Mouse (Mus musculus) heart, embryonic 14.5 days (tissue): Measurements from ENCODE around the gene Ankrd33b. TPM values are rescaled to one million over a fixed set of nuclear protein-coding genes. Genes with fewer than 3 reads are reported as not detected.

ENCODE experiments used
- ATAC-seq: fragments of 200-750 bp; cut with Nextera tagmentation; 2 replicates; pipeline ENCODE4 v1.8.0; 2017; ENCODE audit warnings: low read depth, moderate TSS enrichment; ENCODE audit not compliant: insufficient number of reproducible peaks, insufficient read depth, low FRiP score
- H3K27ac ChIP-seq, 2 experiments: fragments of 200-500 bp in 1 of 2; fragments of 300-500 bp in 1 of 2; sonication (generic) in 1 of 2; replicated peaks in 1 of 2; 2 replicates each; pipeline ENCODE4 v1.5.1; 2012 to 2014; ENCODE audit warnings: low read depth in 2 of 2, low read length in 2 of 2, control low read depth in 1 of 2, mild to moderate bottlenecking in 1 of 2, mixed read lengths in 1 of 2; ENCODE audit not compliant: control insufficient read depth in 1 of 2, insufficient read depth in 1 of 2
- H3K27me3 ChIP-seq: fragments of 300-500 bp; sonication (generic); 2 replicates; pipeline ENCODE4 v1.6.1; 2014; ENCODE audit warnings: mild to moderate bottlenecking, low read length, control low read depth; ENCODE audit not compliant: control insufficient read depth, insufficient read depth
- H3K36me3 ChIP-seq: fragments of 300-500 bp; sonication (generic); 2 replicates; pipeline ENCODE4 v1.6.1; 2014; ENCODE audit warnings: mild to moderate bottlenecking, control low read depth, low read length, mixed read lengths; ENCODE audit not compliant: control insufficient read depth, insufficient read depth
- H3K4me1 ChIP-seq, 2 experiments: fragments of 200-500 bp in 1 of 2; fragments of 300-500 bp in 1 of 2; sonication (generic) in 1 of 2; 2 replicates each; pipeline ENCODE4 v1.6.1; 2012 to 2014; ENCODE audit warnings: low read length in 2 of 2, control low read depth in 1 of 2, mixed read lengths in 1 of 2; ENCODE audit not compliant: control insufficient read depth in 2 of 2, insufficient read depth in 2 of 2
- H3K4me2 ChIP-seq: fragments of 300-500 bp; sonication (generic); 2 replicates; pipeline ENCODE4 v1.6.1; 2014; ENCODE audit warnings: mild to moderate bottlenecking, low read length
- H3K4me3 ChIP-seq, 2 experiments: fragments of 200-500 bp in 1 of 2; fragments of 300-500 bp in 1 of 2; sonication (generic) in 1 of 2; 2 replicates each; pipeline ENCODE4 v1.5.1; 2012 to 2014; ENCODE audit warnings: low read length in 2 of 2, mild to moderate bottlenecking in 2 of 2, control low read depth in 1 of 2, low read depth in 1 of 2, moderate library complexity in 1 of 2; ENCODE audit not compliant: control insufficient read depth in 1 of 2, insufficient read depth in 1 of 2
- H3K9ac ChIP-seq: fragments of 300-500 bp; sonication (generic); 2 replicates; pipeline ENCODE4 v1.6.1; 2014; ENCODE audit warnings: mild to moderate bottlenecking, low read length
- H3K9me3 ChIP-seq: fragments of 300-500 bp; sonication (generic); 2 replicates; pipeline ENCODE4 v1.6.1; 2016; ENCODE audit warnings: low read length, control low read depth; ENCODE audit not compliant: control insufficient read depth
- WGBS: fragments of 180-500 bp; shearing (Covaris S2); extraction: QIAGEN DNeasy Blood & Tissue Kit; methylation state at CpG from one replicate; pipeline ENCODE4 v1.1.7; 2014; 5-methylcytosine and 5-hydroxymethylcytosine counted together
- polyA plus RNA-seq: library from polyadenylated mRNA; unstranded; fragments of >200 nt; fragmentation: Nextera tagmentation; extraction: Ambion mirVana; gene quantifications from 2 replicates; pipeline ENCODE4 v1.2.1, GENCODE M21; 2014

Gene Ankrd33b
- polyA plus RNA-seq, 1 experiment from 2014 or later = 2.9 TPM

- Histone ChIP-seq H3K4me1 (peaks cover 4% of the 10 kb centered on the region in 2 experiments; a peak in 3 of 4 replicates), H3K4me2 (no peak overlapping the region), H3K9me3 (no peaks in the 10 kb centered on the region), H3K4me3 (no peak overlapping the region), H3K27ac (no peak overlapping the region), H3K27me3 (no peaks in the 10 kb centered on the region), H3K36me3 (no peaks in the 10 kb centered on the region), H3K9ac (no peak overlapping the region)
- ATAC-seq = no peak
- WGBS = 91% methylated on average over 12 of the region's 12 CpGs
Measured at GRCm38 (mm10) chr15:31325660-31326354, 41.7 kb downstream of the Ankrd33b start.

- no peak overlapping the region for H3K27ac ChIP-seq
- peaks cover 4% of the 10 kb centered on the region in 2 experiments; a peak in 3 of 4 replicates for H3K4me1 ChIP-seq
- no peak overlapping the region for H3K9ac ChIP-seq
- no peaks in the 10 kb centered on the region for H3K36me3 ChIP-seq
- WGBS = 64% methylated on average over 13 of the region's 13 CpGs
- ATAC-seq = no peak
- no peaks in the 10 kb centered on the region for H3K27me3 ChIP-seq
- no peak overlapping the region for H3K4me3 ChIP-seq
- H3K9me3 ChIP-seq = no peaks in the 10 kb centered on the region
- no peak overlapping the region for H3K4me2 ChIP-seq
Measured at GRCm38 (mm10) chr15:31324551-31324950, 43.0 kb downstream of the Ankrd33b start.

- Histone ChIP-seq H3K27me3 (no peaks in the 10 kb centered on the region), H3K9me3 (no peaks in the 10 kb centered on the region), H3K4me3 (no peak overlapping the region), H3K27ac (no peak overlapping the region), H3K9ac (no peak overlapping the region), H3K4me1 (peaks cover 4% of the 10 kb centered on the region in 2 experiments; a peak in 3 of 4 replicates), H3K36me3 (no peaks in the 10 kb centered on the region), H3K4me2 (no peak overlapping the region)
- 80% methylated on average over 4 of the region's 4 CpGs for WGBS
- ATAC-seq = no peak
Measured at GRCm38 (mm10) chr15:31323684-31324083, 43.8 kb downstream of the Ankrd33b start.

GRCm38 (mm10) chr15:31320598-31321377 is 46.7 kb downstream of the Ankrd33b start:
- H3K36me3 ChIP-seq = no peaks in the 10 kb centered on the region
- no peak overlapping the region for H3K9ac ChIP-seq
- no peak overlapping the region for H3K4me2 ChIP-seq
- H3K27ac ChIP-seq = no peak overlapping the region
- 75% methylated on average over 12 of the region's 12 CpGs for WGBS
- peaks cover 4% of the 10 kb centered on the region in 2 experiments; a peak in 3 of 4 replicates for H3K4me1 ChIP-seq
- H3K27me3 ChIP-seq = no peaks in the 10 kb centered on the region
- no peak overlapping the region for H3K4me3 ChIP-seq
- ATAC-seq = no peak
- H3K9me3 ChIP-seq = no peaks in the 10 kb centered on the region

GRCm38 (mm10) chr15:31319046-31319445 is 48.5 kb downstream of the Ankrd33b start:
- 82% methylated on average over 4 of the region's 4 CpGs for WGBS
- no peak for ATAC-seq
- no peaks in the 10 kb centered on the region for H3K36me3 ChIP-seq
- H3K4me2 ChIP-seq = no peak overlapping the region
- no peak overlapping the region for H3K9ac ChIP-seq
- no peaks in the 10 kb centered on the region for H3K9me3 ChIP-seq
- H3K27ac ChIP-seq = no peak overlapping the region
- H3K4me3 ChIP-seq = no peak overlapping the region
- no peaks in the 10 kb centered on the region for H3K4me1 ChIP-seq
- no peaks in the 10 kb centered on the region for H3K27me3 ChIP-seq

- H3K4me3 ChIP-seq = no peak overlapping the region
- no peaks in the 10 kb centered on the region for H3K4me1 ChIP-seq
- no peaks in the 10 kb centered on the region for H3K27me3 ChIP-seq
- 61% methylated on average over 6 of the region's 6 CpGs for WGBS
- no peak for ATAC-seq
- H3K9ac ChIP-seq = no peak overlapping the region
- H3K27ac ChIP-seq = no peak overlapping the region
- no peak overlapping the region for H3K4me2 ChIP-seq
- H3K36me3 ChIP-seq = no peaks in the 10 kb centered on the region
- no peaks in the 10 kb centered on the region for H3K9me3 ChIP-seq
Measured at GRCm38 (mm10) chr15:31318158-31318955, 49.2 kb downstream of the Ankrd33b start.

- H3K27ac ChIP-seq = no peak overlapping the region
- 90% methylated on average over 3 of the region's 3 CpGs for WGBS
- no peaks in the 10 kb centered on the region for H3K36me3 ChIP-seq
- H3K4me2 ChIP-seq = no peak overlapping the region
- no peak for ATAC-seq
- H3K4me3 ChIP-seq = no peak overlapping the region
- H3K4me1 ChIP-seq = no peaks in the 10 kb centered on the region
- no peaks in the 10 kb centered on the region for H3K9me3 ChIP-seq
- no peaks in the 10 kb centered on the region for H3K27me3 ChIP-seq
- no peak overlapping the region for H3K9ac ChIP-seq
Measured at GRCm38 (mm10) chr15:31317056-31317805, 50.3 kb downstream of the Ankrd33b start.
